Mouse (Mus musculus) cerebellum, adult (tissue): ENCODE results near the gene Mlf2.

Experiments used
- ATAC-seq: cut with Nextera tagmentation; 2 replicates; pipeline ENCODE4 v1.9.2; 2017; ENCODE audit warnings: mild to moderate bottlenecking, moderate library complexity, mixed read lengths; ENCODE audit not compliant: insufficient number of reproducible peaks, low FRiP score, low TSS enrichment

Gene Mlf2

DNA sequence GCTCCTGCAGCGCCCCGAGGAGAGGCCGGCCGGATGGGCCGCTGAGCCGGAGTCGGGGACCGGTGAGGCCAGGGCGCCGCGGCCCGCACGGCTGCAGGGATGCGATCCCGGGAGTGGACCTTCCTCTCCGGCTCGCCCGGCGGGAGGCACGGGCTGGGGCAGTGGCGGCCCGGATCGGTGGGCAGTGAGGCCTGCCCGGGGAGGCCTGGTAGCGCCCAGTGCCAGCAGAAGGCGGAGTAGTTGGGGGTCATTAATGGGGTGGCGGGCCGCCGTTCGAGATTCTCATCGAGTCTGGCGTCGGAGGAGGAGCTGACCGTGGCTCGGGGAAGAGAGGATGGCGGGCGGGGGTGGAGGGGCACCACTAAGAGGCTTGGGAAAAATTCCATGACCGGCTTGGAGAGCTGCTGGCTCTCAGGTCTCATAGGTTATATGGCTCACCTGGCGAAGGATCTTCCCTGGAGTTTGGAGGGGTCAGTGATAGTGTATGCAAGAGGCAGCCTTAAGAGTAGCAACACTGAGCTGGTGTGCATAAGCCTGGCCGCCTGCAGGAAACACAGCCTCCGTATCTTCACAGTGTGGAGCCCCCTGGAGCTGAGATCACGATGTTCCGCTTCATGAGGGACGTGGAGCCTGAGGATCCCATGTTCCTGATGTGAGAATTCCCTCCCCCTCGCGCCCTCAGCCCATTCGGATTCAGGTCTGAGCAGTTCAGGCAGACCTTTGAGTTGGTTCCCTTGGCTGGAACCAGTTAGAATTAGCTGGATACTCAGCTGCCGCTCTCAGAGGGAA is 533 bp downstream of the Mlf2 start:
- peak; percentile 27 for ATAC-seq

DNA sequence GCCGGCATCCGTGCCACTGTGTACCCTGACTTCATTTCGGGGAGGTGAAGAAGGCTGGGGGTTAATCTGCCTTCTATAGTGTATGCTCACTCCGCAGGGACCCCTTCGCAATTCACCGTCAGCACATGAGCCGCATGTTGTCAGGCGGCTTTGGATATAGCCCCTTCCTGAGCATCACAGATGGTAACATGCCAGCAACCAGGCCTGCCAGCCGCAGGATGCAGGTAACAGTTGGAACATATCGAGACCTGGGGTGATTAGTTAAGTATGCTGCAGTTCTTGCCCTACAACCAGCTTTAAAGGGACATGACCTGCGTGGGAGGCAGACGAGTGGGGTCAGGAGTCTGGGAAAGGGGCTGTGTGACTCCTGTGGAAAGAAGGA is 1.1 kb downstream of the Mlf2 start:
- no peak for ATAC-seq

DNA sequence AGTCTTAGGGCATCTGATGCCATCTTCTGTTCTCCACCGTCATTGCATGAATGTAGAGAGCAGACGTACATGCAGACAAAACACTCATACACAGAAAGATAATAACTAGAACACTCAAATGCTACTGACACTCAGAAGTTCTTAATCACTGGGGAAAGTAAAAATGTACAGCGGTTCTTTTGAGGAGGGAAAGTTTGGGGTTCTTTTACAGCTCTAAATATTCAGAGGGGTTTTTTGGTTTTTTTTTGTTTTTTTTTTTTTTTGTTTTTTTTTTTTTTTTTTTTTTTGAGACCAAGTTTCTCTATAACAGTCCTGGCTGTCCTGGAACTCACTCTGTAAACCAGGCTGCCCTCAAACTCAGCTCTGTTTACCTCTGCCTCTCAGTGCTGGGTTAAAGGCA is 1.9 kb downstream of the Mlf2 start:
- ATAC-seq = no peak

DNA sequence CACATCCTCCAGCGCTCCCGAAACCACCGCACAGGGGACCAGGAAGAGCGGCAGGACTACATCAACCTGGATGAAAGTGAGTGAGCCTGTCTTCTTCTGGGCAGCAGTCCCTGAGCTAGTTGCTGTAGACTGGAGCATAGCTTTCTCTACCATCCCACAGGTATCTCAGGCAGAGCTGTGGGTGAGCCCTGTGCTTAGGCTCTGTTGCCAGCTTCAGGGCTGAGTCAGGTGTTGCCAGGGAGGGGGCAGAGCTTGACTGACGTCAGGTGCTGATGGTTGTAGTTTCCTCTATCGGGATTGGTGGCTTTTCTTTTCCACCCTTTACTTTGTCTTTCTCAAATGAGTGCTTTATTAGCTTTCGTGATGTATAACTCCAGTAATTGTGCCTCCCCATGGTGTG is 3.5 kb downstream of the Mlf2 start:
- ATAC-seq = no peak

DNA sequence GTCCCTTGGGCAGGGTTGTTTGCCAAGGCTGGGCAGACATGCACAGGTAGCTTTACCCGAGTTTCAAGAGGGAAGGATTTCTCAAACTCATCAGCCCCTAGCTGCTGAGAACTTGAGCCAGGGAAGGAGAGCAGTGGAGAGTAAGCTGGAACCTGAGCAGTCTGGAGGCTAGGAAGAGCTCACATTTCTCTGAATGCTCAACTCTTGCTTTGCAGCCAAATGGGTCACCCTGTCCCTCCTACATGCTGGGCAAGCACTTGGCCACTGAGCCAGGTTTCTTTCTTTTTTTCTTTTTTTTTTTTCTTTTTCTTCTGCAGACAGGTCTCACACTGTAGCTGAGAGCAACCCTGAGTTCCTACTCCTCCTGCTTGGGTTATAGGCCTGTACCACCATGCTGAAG is 5.5 kb downstream of the Mlf2 start:
- ATAC-seq = no peak

DNA sequence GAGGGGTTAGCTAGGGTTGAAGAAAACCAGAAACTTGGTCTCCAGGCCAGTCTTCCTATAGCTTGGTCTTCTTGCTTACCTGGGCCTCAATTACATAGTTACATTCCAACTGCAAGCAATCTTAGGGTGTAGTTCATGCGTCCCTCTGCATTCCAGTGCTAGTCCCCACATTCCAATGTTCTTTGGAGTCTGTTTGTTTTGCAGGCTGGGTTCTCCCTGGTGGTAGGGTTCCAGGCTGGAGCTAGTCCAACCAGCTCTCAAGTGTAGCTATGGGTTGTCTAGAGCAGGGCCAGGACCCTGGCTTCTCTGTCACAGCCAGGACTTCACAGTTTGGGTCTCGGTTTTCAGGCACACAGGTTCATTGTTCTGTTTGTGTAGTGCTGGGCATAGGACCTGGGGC is 6.3 kb downstream of the Mlf2 start:
- ATAC-seq = no peak

DNA sequence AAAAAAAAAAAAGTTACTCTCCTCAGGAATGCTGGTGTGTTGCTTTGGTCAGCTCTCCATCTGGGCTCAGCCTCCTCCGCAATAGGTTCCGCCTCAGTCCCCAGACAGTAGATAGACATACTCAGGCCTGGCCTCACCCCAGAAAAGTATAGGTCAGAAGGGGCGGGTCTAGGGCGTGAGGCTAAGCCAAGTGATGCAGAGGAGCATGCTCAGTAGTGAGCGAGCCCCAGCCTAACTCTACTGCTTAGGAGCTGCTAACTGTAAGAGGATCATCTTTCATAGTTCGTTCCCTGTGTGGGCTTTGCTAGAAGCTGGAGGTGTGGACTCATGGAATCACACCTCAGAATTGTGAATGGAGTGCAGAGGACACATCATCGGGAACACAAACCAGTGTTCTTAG is 7.4 kb downstream of the Mlf2 start:
- no peak for ATAC-seq

DNA sequence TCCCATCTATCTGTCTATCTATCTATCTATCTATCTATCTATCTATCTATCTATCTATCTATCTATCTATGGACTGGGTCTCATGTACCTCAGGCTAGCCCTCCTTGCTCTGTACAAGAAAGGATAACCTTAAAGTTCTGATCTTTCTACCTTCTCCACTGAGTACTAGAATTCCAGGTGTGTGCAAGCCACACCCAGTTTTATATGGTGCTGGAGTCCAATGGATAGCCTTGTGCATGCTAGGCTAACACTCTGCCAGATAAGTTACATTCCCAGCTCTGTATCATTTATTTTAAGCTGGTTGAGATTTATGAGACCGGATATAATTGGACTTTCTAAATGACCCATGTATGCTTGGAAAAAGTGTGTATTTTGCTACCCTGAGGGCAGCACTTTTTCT is 10.5 kb downstream of the Mlf2 start:
- no peak for ATAC-seq

DNA sequence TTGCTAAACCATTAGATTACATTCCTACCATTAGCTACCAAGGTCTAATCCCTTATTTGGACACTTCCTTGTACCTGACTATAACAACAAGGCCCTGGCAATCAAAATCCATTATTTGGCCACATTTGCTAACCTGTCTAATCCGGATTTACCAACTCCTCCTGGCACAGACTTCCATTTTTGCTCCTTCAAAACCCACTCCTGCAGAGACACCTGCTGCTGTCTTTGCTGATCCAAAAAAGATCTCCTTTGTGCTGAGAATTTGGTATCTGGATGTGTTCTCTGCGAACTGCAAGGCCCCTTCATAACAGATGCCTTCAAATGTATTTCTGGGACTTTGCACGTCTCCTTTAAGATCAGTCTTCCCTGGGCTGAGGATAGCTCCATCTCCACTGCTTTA is 12.3 kb downstream of the Mlf2 start:
- ATAC-seq = no peak

DNA sequence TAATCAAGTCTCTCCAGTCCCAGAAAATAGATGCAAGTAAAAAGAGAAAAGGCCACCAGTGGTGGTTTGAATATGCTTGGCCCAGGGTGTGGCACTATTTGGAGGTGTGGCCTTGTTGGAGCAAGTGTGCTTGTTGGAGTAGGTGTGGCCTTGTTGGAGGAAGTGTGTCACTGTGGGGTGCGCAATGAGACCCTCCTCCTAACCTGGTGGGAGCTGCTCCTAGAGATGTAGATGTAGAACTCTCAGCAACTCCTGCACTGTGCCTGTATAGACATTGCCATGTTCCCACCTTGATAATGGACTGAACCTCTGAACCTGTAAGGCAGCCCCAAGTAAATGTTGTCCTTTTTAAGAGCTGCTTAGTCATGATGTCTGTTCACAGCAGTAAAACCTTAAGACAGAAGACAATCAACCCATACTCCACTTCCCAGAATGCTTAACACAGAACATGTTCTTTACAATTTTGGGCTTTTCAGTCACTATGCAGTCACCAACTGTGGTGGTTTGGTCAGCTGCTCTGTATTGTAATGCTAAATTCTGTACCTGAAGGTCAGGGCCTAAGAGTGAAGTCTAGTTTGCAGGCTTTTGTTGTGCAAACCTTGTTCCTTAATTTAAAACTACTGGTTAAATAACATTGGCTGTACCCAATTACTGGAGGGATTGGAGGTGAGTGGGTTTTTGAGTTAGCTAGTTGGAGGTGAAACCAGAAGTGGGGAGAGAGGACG is 23.0 kb downstream of the Mlf2 start:
- ATAC-seq = no peak

DNA sequence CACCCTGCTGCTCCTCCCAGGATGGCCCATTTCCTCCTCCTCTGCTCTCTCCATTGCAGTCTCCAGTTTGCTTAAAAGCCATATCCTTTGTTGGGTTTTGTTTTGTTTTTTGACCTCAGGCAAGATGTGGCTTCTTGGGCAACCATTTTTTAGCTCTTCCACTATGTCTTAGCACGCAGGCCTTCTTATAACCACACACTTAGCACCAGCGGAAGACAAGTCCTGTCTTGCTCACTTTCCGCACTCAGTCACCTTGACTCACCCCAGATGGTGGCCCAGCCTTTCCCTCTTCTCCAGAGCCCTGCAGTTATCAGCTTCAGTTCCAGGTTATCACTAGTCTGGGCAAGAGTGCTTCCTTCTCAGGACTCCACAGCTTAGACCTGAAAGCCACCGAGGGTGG is 24.0 kb downstream of the Mlf2 start:
- no peak for ATAC-seq

DNA sequence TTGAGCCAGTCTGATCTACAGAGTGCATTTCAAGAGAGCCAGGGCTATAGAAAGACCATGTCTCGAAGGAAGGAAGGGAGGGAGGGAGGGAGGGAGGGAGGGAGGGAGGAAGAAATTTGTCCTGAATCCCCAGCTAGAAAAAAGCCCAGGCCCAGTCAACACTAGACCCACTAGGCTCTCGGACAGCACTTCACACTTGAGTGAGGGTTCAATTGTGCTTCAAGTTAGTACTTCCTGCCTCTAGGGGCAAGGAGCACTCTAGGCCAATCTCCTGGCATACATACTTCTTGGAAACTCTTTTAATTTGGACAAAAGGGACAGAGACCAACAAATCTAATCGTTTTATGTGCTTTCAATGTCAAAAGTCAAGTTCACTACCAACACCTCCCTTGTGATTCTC is 26.9 kb downstream of the Mlf2 start:
- ATAC-seq = no peak

DNA sequence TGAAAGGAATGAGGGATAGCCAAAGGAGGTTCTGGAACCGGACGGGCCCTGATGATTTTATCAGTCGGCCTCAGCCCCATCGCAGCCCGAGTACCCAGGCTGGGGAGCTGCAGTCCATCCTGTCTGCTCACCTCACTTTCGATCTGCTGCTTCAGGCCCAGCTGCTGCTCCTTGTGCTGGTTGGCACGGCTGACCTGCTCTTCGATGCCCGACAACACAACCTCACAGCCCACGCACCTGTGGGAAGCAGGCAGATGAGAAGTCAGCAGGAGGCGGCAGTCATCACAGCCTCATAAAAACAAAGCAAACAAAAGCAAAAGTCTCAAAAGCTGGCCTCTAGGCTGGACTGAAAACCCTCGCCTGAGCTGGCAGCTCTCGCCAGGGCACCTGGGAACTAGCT is 28.8 kb downstream of the Mlf2 start:
- ATAC-seq = no peak

DNA sequence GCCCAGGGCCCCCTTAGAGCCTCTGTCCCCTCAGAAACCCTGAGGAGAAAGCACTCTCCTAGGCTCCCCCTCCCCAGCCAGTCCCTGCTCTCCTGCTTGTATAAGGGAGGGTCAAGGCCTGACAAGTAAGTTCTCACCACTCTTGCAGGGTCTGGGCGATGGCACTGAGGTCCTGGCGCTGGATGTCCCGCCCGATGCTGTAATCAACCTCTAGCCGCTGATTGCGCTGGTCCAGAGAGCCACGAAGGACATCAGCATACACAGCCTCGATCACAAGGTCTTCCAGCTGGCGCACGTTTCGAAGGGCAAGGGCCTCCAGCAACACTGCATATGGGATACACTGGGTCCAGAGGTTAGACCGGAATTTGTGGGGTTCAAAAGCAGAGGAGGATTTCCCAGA is 29.8 kb downstream of the Mlf2 start:
- ATAC-seq = no peak

DNA sequence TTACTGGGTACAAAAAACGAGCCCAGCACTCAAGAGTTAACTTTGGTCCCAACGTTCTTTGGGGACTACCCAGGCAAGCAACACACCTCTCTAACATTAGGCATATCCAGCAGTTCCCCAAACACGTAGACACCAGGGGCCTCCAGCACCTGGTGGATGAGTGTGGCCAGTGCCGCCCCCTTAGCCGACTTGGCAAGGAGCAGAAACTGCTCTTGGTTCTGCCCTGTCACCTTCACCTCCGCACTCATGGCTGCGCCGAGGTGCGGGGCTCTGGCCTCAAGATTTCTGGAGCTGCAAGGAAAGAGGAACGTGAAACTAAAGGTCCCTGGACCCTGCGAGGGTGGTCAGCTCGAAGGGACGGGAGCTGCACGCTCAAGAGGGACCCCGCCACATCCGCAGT is 33.5 kb downstream of the Mlf2 start:
- no peak for ATAC-seq

DNA sequence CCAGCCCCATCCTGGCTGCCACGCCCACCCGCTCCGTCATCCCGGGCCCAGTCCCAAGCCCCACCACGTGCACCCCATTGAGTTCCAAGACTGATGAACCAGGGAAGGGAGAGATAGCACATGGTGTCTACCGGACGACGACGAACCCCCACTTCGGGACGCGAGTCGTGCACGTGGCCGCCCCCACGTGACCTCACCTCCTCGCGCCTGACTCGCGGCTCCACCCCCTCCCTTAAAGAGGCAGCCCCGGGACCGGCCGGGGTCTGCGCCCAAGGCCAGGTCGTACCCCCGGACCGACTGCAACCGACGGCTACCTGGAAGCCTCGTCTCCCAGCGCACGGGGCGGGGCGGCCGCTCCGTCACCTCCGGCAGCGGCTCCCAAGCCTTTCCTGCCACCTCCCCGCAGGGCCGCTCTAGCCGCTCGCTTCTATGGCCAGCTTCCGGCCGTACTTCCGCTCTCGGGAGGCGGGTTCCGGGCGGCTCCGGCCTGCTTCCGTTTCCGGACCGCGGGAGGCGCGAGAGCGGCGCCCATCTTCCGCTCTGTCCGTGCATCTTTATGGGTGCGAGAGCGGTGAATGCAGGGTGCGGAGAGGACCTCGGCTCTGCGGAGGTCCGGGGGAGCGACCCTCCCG is 34.0 kb downstream of the Mlf2 start, which contains the start of gene Cops7a:
Gene Cops7a (minus strand): TSS at position 451 of the 632 bp plus-strand sequence.
- peak; percentile 92 for ATAC-seq

DNA sequence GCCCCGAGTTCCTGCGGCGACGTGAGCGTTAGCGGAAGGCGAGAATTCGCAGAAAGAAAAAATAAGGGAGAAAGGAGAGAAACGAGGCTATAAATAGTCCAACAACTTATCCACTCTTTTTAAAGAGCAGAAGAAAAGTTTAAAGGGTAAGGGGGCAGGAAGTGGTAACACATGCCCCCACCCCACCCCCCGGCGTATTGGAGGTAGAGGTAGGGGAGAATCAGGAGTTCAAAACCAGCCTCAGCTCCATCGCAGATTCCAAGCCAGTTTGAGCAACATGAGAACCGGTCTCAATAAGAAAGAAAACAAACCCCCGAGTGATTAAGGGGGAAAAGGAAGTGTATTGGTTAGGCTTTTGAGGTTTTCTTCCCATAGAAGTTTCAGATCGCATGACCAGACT is 34.6 kb downstream of the Mlf2 start:
- no peak for ATAC-seq

DNA sequence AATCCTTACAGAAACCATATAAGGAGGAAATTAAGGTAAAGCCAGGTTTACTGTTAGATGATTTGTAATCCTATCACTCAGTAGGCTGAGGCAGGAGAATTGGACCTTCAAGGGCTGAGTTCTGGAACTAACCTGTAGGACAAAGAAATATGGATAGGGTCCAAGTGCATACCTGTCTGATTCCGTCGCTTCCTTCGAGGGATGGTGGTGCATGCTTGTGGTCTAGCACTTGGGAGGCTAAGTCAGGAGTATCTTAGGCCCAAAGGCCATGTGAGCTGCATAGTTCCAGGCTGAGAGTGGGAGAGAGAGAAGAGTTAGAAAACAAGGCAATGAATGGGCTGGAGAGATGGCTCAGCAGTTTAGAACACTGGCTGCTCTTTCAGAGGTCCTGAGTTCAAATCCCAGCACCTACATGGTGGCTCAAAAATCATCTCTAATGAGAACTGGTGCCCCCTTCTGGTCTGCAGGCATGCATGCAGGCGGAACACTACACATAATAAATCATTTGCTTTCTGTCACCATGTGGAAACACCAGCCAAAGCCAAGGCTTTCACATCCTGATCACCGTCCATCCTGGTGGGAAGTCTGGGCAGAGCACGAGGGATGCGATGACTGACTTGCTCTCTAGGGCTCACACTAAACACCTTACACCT is 35.4 kb downstream of the Mlf2 start:
- no peak for ATAC-seq

DNA sequence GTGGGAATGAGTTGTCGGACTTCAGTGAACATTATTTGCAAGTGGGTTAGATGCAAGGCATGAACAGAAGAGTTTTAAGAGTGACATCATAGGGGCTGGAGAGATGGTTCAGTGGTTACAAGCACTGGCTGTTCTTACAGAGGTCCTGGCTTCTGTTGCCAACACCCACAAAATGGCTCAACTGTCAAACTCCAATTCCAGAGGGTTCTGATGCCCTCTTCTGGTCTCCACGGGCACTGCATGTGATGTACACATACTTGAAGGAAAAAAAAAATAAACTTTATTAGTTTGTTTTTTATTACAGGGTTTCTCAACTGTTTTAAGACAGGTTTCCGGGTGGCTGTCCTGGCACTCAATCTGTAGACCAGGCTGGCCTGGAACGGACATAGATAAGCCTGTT is 36.6 kb downstream of the Mlf2 start:
- no peak for ATAC-seq
